Mouse (Mus musculus) T-helper 2 cell (primary cell): ENCODE measurements at regions not wholly inside any gene's neighbourhood (a gene's known extent, or its start where the extent isn't known, plus 50 kb on each side); places are given as distances from the start of the nearest gene placed in this dataset.

Experiments
- in situ Hi-C: fragments of 300-600 bp; cut with MboI, MseI; formaldehyde crosslinking; loops from one replicate; pipeline ENCODE4 v1.15.1; 2025; ENCODE audit warnings: high pct_unique_total_duplicates

DNA sequence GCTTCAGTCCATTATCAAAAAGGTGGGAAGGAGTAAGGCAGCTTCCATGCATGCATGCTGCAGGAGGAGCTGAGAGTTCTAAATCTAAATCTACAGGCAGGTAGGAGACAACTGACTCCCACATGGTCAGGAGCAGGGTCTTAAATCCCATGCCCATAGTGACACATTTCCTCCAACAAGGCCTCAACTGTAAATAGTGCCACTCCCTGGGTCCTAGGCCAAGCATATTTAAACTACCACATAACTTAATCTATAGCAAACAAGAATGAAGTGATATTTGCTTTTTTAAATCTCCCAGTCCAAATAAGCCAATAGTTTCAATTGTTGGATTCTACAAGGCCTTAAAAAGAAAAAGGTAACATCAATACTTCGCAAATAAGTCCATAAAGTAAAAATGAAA lies 1345.4 kb upstream of the Dsel start:
- in situ Hi-C loops, result no loop called here

DNA sequence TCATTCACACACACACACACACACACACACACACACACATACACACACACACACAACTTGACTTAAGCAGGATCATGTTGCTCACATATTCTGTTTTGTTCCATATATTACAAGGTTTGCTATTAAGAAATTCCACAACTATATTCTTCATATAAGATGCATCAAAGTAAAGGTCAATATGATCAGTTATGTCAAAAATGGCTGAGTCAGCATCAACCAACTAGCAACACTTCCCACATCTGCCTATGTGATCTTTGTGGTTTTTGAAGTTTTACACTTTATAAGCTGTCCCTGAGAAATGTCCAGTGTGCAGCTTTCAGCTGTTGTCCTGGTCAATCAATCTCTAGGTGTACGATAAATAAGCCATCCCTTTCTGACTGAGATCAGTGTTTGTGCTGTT lies 1339.3 kb upstream of the Dsel start:
- in situ Hi-C loops, result no loop called here

GRCm38 (mm10) chr1:113194116-113194812 lies 1329.5 kb upstream of the Dsel start:
- in situ Hi-C loops, result loop anchor here (10.0 kb wide), 1 partner anchor 231 kb away; no protein-coding TSS in a partner anchor

DNA sequence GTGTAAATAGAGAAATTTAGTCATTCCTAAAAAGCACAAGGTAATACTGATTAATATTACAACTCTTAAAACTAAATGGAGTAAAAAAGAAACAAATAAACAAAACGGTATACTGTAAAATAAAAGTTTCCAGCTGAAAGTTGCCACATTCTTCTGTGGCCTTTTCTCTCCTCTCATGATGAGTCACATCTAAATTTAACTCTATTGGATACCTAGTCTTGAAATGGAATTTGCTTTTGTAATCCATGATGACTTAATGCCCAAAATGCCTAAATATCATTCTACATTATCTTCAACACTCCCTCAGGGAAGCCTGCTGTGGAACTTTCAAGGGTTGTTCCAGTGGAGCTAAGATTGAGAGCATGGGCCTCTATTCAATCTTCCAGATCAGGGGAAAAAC lies 1298.5 kb upstream of the Dsel start:
- in situ Hi-C loops, result no loop called here
